Mouse (Mus musculus) gastrocnemius, adult 8-10 months (tissue): ENCODE data around the gene Amn1. TPM values are rescaled to one million over a fixed set of nuclear protein-coding genes. Genes with fewer than 3 reads are reported as not detected.
"Not testable (repeated sequence)": the region's sequence is repeated elsewhere in the genome, so short reads cannot be mapped to it uniquely, and the experiment has no call there.

Experiments
- DNase-seq, 2 experiments: peaks; one replicate each; pipeline ENCODE4 v3.0.0; 2022; ENCODE audit warnings: low spot score in 2 of 2
- total RNA-seq, 4 experiments: library from RNA; stranded (reverse); gene quantifications; 2 replicates each; pipeline ENCODE4 v1.2.4; 2022

The Amn1 gene
- total RNA-seq, result 10 to 100 TPM; 16.0 to 20.6 (median 17.8) TPM

DNA sequence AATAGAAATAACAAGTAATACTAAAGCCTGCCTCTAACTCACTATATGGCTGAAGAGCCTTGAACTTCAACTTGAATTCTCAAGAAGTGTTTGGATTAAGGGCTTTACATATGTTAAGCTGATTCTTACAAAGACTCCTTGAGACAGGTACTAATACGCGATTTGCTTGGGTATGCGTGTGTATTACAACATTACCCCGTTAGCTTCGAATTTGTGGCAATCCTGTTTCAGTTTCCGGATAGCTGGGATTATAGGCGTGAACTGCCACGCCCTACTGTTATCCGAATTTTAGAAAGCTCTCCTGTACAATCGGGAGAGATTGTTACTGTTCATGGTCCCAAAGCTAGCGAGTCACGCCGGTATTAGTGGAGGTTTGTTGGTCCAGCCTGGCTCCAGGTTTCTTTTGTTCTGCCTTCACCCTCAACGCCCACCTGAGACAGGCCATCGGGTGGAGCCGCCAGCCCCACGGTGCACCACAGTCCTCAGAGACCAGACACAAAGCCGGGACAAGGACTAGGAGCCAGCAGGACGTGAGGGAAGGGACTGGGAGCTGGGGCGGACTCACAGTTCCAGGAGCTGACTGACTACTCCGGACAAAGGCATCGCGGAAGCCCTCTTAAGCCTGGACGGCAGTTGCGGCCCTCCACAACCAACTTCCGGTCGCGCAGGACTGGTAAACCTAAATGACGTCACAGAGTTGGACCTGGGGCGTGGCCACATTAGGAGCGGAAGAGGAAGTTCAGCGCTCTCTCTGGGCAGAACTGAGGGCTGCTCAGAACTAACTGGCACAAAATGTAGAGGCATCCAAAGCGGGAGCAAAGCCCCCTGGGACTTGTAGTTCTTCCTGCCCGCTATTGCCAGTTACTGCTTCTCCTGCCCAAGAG is at the start of gene Amn1:
Amn1 (minus strand) TSS at position 672 of the 884 bp plus-strand sequence.
- peak; percentile 94 to 95 for DNase-seq

DNA sequence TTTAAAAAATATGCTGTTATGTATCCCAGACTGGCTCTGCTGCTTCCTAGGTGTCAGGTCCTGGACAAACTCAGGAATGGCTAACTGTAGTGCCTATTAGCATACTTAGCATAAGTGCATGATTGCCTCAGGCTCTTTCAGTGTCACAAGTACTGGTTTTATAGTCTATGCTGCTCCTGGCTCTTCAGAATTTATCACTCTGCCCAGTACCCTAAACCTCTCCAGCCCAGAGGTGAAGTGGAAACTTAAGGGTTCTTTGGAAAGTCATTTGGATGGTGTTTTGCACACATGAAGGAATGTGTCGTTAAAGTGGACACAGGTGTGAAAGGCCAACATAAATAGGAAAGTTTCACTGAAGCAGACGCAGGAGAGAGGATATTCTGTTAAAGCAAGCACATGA is 48.3 kb upstream of the Amn1 start:
- DNase-seq, result no peak

DNA sequence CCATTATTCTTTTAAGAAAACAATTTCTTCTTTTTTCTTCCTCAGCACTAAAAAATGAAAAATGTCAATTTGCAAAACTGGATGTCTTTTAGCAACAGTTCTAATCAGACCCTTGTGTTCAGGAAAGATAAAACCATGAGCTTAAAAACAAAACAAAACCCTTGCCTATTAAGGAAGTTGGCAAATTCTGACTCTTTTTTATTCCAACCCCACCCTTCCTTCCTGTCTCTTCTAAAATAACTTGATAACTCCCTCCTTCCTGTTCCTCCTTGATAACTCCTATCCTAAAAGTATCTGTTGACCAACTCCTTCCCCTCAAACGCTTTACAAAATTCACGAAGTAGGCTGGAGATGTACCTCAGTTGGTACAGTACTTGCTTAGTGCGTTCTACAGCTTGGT is 45.4 kb upstream of the Amn1 start:
- no peak for DNase-seq

DNA sequence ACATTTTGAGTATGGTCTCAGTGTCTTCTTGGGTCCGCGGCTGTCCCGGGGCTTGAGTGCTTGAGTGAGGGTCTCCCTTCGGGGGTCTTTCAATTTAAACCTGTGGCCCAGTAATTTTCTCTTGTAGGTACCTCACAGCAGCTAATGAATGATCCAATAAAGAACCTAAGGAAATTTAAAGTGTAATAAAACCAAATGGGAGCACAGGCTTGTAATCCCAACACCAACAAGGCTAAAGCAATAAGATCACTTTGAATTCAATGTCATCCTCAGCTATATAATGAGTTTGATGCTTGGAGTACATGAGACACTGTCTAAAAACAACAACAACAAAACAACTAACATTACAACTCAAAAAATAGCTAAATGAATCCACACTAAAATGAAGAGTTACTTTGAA is 36.2 kb upstream of the Amn1 start:
- DNase-seq, result no peak

DNA sequence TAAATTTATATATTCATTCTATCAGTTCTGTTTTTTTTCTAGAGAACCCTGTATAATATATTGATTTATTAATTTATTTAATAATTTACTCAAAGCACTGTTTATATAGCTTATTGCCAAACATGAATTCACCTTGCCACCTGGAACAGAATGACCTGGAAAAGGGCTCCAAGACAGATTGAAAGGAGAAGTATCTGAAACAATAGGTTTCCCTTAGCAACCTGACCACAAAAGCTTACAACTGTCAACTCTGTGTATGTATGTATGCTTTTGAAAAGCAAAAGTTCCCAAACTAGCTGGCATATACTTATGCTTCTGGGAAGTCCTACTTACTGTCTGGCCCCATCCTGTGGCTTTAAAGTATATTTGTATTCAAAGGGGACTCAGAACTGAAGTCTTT is 32.8 kb upstream of the Amn1 start:
- no peak for DNase-seq

DNA sequence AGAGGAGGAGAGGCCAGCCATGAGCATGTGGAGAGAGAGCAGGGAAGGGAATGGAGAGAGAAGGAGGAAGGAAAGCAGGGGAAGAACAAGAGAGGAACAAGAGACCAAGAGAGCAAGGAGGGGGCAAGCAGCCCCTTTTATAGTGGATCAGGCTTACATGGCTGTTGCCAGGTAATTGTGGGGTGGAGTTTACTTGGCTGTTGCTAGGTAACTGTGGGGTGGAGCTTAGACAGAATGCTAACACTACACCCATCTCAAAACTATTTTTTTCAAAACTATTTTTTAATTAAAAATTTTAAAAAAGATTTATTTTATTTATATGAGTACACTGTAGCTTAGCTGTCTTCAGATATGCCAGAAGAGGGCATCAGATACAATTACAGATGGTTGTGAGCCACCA is 10.1 kb upstream of the Amn1 start:
- no peak for DNase-seq

DNA sequence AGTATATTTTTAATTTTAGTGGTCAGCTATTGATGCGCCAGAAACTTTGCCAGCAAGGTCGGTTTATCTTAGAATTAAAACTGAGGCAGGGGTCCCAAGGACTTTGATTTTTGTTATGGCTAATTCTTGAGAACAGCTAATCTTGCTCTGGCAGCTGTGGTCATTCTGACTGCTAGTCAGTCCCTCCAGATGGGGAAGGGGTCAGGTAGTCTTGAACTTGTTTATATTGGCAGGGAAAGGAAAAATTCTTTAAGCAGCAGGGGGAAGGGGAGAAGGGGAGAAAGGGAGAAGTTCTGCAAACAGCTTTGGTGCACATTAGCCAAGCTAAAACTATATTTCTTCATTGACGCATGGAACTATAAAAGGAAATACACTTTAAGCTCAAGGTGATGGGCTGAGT is 8.6 kb upstream of the Amn1 start:
- DNase-seq, result no peak

DNA sequence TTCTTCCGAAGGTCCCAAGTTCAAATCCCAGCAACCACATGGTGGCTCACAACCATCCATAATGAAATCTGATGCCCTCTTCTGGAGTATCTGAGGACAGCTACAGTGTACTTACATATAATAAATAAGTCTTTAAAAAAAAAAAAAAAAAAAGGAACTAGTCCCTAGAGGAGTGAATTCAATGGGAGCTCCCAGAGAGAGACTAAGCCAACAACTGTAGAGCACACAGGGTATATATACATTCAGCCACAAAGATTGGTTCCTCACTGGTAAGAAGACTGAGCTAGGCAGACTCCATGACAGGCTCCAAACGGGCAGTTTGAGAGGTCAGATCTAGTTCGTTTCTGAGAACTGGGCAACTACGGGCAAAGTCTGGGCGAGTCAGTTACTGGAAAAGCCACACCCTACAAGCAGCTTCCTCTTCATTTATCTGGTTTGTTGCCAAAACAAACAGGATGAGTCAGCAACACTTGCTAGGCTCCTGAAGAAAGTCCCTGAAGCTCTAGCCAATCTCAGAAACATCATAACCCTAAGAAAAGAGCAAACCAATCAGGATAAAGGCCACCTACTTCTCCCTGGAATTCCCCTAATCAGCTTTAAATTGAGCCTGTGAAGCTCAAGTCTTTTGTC is 4.9 kb upstream of the Amn1 start:
- DNase-seq, result no peak

DNA sequence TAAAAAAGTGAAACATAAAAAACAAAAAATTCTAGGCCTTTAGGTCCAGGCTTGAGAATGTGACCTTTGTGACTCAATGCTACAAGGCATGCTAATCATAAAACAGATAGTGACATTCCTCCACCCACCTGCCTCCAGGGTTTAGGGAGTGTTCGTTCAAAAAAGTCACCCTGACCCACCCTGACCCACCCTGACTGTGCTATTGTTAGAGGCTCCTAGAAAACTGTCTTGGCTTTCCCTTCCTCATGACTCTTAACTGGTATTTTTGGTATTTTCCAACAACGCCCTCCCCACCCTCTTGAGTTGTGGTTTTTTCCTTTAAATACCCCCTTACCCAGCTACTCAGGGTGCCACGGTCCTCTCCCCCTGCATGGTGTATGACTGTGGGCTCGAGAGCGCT is 3.4 kb upstream of the Amn1 start:
- not testable (repeated sequence) for DNase-seq

DNA sequence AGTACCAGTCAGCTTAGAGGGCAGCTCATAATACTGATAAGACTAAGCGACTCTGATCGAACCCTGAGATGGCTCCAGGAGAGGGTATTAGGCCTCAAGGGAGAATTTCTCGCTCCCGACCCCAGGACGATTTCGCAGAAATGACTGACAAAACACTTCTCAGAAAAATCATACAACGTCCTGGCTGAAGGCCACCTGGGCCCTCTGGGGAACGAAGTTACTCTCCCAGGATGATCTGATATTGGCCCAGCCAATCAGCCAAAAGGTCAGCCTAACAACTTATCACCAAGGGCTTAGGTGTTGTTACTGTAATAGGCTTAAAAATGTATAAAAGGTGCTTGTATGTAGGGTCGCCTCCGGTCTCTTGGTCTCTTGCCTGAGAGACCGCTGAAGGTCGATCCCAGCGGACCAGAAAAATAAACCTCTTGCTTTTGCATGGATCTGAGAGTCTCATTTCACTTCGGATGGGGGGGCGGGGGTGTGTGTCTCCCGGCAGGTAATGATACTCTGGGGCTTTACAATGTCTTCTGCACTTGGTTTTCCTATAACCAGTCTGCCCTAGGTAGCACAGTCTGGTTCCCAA is 919 bp upstream of the Amn1 start:
- no peak for DNase-seq

DNA sequence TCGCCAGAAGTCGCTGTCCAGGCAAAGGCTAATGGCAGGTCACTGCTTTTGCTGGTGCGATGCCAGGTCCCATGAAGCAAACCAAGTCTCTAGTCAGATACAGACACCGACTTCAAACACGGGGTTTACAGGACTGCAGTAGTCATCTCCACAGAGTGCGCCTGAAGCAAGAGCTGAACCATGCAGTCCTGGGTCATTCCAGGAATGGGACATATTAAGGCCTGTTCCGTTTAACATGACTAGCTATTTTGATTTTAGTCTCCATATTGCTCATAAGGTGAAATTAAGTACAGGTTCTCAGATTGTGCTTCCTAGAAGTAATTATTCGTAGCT is 379 bp upstream of the Amn1 start:
- no peak for DNase-seq

DNA sequence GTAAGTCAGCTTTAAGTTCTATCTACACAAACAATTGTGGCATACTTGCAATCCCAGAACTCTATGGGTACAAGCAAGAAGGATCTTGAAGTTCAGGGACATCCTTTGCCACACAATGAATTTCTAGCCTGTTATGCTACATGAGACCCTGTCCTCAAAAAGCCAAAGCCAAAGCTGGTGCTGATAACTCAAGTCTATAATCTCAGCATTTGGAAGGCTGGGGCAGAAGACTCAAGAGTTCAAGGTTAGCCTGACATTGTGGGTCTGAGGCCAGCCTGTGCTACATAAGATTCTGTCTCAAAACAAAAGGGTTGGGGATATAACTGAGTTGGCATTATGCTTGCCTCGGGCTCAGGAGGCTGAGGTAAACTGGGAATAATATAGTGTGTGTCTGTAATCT is 1.1 kb downstream of the Amn1 start:
- no peak for DNase-seq

DNA sequence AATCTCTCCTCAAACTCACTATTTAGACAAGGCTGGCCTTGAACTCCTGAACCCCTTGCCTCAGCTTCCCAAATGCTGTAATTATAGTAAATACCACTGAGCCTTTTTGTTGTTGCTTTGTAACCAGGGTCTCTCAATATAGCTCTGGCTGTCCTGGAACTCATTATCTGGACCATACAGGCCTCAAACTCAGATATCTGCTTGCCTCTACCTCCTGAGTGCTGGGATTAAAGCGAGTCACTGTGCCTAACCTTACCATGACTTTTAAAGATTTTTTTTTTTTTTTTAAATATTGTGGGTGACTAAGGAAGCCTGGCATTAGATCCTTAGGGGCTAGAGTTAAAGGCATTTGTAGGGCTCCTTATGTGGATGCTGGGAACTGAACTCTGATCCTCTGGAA is 4.5 kb downstream of the Amn1 start:
- DNase-seq, result no peak

DNA sequence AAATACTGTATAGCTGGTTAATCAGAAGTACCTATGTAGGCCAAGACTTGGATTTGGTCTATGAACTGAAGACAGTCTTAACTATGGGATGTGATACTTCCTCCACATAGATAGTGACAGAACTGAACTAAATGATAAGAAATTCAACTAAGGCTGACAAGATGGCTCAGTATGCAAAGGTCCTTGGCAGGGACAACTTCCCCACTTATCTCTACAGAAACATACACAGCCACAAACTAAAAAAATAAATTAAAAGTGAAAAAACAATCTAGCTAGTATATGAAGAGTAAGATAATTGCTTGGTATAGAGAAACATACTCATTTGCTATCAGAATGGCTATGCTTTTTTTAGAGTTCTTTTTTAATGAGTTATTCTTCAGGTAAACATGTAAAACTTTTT is 9.4 kb downstream of the Amn1 start:
- DNase-seq, result no peak

DNA sequence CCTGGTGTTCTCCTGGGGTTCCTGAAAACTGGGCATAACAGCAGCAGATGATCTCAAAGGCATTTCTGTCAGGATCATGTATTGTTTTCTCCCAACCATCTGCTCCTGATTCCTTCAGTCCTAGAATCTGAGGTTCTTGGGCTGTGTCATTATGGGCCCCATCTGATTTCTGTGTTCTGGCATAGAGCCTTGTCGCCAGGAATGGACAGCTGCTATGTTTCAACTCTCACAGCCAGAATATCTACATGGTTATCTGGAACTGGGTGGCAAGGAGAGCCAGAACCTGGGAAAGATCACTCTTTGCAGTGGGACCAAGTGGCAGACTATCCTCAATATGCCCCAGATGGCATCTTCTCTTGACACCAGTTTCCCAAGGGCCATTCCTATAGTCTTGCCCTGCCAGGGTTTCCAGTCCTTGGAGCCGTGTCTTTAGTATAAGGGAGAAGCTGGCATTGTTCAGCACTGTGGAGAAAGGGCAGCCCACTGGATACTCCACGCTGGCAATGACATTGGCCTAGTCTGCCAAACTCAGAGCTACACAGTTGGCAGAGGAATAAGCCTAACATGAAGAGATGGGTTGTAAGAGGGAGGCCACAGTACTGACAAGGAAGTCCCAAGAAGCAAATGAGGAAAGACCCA is 13.5 kb downstream of the Amn1 start:
- peak in 1 of 2 experiments; percentile 4 for DNase-seq

DNA sequence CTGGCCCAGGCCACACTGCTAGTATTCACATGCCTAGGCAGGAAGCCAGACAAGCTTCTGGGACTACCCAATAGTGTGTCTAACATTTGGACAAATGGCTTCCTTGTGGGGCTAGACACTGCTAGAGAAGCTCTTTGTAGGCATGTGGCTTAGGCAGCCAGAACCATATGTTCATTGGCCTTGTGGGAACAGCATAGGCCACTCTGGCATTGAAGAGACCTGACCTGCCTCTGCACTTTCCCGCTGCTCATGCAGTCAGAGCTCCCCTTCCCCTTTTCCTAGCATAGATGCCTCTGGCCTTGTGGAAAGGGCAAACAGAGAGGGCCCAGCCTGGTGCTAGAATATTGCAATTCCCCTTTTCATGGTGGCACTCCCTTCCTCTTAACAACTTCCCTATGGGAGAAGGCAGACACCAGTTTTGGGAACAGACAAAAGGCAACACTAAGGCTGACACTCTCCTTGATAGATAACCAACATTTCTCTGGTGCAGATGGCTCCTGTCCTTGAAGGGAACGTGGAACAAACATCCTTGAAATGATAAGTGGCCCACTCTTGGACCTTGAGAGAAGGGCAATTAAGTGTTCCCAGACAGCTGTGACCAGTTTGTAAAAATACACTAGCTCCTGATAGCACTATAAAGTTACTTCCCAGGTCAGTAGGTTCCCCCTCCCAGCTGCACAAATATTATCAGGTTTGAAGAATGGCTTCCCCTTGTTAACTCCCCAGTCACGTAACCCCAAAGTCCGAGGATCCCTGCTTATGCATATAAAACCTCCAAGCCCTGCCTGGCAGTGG is 14.5 kb downstream of the Amn1 start:
- DNase-seq, result no peak

DNA sequence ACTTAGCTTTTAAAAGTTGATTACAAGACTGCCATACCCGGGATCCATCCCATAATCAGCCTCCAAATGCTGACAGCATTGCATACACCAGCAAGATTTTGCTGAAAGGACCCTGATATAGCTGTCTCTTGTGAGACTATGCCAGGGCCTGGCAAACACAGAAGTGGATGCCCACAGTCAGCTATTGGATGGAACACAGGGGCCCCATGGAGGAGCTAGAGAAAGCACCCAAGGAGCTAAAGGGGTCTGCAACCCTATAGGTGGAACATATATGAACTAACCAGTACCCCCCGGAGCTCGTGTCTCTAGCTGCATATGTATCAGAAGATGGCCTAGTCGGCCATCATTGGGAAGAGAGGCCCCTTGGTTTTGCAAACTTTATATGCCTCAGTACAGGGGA is 18.5 kb downstream of the Amn1 start:
- DNase-seq, result not testable (repeated sequence)

DNA sequence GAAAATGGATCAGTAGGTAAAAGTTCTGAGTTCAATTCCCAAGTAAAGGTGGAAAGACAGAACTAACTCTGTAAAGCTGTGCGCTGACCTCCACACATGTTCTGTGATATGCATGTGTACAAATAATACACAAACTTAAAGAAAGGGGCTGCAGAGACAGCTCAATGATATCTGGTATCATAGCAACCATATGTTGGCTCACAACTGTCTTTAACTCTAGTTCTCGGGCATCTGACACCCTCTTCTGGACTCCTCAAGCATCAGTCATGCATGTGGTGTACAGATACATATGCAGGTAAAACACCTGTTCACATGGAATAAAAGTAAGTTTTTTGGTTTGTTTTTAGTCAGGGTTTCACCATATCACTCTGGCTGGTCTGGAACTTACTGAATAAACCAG is 20.1 kb downstream of the Amn1 start:
- no peak for DNase-seq

DNA sequence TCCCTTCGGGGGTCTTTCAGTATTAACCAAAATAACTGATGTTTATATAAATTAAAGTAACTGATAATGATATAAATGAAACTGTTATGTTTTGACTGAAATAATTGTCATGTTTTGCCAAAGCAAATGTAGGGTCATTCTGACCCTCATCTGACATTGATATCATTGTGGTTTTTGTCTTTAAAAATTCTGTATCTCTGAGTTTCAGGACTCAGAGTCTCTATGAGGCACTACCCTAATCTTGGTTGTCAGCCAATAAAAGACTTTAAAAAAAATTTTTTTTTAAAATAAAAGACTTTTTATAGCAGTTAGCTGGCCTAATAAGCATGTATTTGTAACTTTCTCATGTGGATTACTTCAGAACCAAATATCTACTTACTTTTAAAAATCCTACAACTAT is 20.8 kb downstream of the Amn1 start:
- DNase-seq, result no peak

DNA sequence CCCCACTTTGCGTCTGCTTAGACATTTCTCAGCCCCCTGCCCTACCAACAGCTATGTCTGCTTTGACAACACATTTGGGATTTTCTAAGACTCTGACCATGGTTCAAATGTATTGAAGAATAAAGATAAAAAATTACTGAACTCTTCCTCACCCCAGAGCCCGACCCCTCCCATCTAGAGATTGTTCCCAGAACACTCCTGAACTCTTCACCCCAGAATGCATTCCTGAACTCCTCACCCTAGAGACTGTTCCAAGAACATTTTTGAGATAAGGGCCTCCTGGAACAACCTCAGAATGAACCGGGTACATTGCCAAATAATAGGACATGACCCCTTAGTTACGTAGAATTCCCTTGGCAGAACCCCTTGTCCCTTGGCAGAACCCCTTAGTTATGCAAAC is 21.5 kb downstream of the Amn1 start:
- DNase-seq, result not testable (repeated sequence)

DNA sequence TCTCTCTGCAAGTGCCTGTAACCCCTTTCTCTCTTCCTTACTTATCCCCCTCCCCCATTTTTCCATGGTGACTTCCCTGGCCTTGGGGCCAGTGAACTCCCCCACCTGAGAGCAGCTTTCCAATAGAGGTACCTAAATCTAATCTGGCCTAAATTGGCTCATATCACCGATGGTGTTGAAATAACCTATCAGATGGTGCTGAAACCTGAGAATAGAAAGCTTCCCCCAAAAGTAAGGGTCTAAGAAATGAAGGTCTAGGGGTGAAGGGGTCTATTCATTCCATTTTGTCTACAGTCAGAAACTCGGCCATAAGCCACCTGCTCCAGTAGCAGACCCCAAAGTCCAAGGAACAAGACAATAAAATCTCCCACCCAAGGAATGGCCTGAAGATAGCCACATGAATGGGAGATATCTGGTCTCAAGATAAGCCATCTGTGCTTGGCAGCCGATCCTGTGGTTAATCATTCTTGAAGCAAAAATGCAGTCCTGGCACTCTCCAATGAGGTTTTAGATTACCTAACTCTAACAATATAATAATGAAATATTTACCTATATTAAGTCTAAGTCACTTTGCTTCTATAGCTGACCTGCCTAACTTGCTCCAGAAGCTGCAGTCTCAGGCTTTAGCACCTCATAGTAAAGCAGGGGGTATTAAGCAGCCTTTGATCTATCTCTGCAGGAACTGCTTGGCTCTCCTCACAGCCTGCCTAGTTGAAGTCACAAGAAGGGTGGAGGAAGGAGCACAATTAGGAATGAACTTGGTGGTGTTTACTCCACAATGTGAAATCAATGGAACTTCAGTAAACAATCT is 33.3 kb downstream of the Amn1 start:
- no peak for DNase-seq
